In genomic region chr13:37622366-37623088, GRCm38 (mm10) we compare ENCODE assay signal across 31 mouse cellular contexts.
DNase-seq lines count a peak whose midpoint lies in the region; ATAC-seq and TF ChIP-seq lines count a peak whose summit lies in the region.
"Had no signal": no experiment of that assay in that cellular context is flagged by ENCODE, and none has a peak within 500 bp of the region (broad histone marks: within the 10 kb centered on the region; RNA-seq: fewer than 3 reads in every experiment).

No protein-coding gene starts in this region.

- H3K27me3 ChIP-seq in myocyte (ENCODE audit: control insufficient read depth, insufficient read depth, insufficient read length): no peaks in the 10 kb centered on the region
- H3K27me3 ChIP-seq: CH12.LX; embryonic facial prominence, embryonic 13.5 days; heart, embryonic 12.5 days; kidney, embryonic 15.5 days; stomach, embryonic 15.5 days had no signal

- H3ac ChIP-seq in myocyte (ENCODE audit: control insufficient read depth, insufficient read length): no peak overlapping the region

- no peak overlapping the region for H3K4me3 ChIP-seq in myocyte
- H3K4me3 ChIP-seq: embryonic facial prominence, embryonic 13.5 days; erythroblast, embryonic 14.5 days; heart, embryonic 12.5 days; hindbrain, embryonic 10.5 days; kidney, embryonic 15.5 days; limb, embryonic 10.5 days; stomach, embryonic 15.5 days had no signal

- no peak for TF ChIP-seq POLR2A in myocyte (IDR thresholded peaks at IDR 0.05; ENCODE audit: insufficient read length, low read depth)

- ATAC-seq in megakaryocyte progenitor cell, adult 5-6 weeks (replicated peaks; ENCODE audit: poor library complexity): no peak
- ATAC-seq: activated CD4-positive, CD25-positive, alpha-beta regulatory T cell, adult 4 months; forebrain, embryonic 14.5 days; hindbrain, embryonic 16.5 days; intestine, postnatal 0 days had no signal

- H3K79me2 ChIP-seq in myocyte (ENCODE audit: control insufficient read depth, insufficient read depth): no peaks in the 10 kb centered on the region

- DNase-seq in adrenal gland, adult (ENCODE audit: inconsistent age in 2 of 2, low spot score in 1 of 2): peak; percentile 31 to 81
- DNase-seq in adrenal gland, postnatal 4 days (ENCODE audit: low spot score in 2 of 2): no peak
- peak; percentile 49 for DNase-seq in lung, postnatal 36 days
- no peak for DNase-seq in lung, postnatal 25 days (ENCODE audit: low spot score)
- DNase-seq in adrenal gland, adult 8-10 months: peak; percentile 42
- DNase-seq in layer of hippocampus, adult 8-10 months (ENCODE audit: low spot score in 2 of 2): no peak
- DNase-seq: cerebellum, adult 18-20 months; cerebellum, postnatal 14 days; gastrocnemius, postnatal 10 days; heart, adult 18-20 months; heart, postnatal 10 days; kidney, postnatal 4 days; liver; lung, adult 18-20 months; lung, postnatal 4 days; thymus, postnatal 36 days had no signal

- H3K4me2 ChIP-seq in myocyte (ENCODE audit: low read depth): peak overlapping the region; percentile 25
- H3K4me2 ChIP-seq: embryonic facial prominence, embryonic 13.5 days; heart, embryonic 12.5 days; kidney, embryonic 15.5 days; stomach, embryonic 15.5 days had no signal

- H3K36me3 ChIP-seq in myocyte (ENCODE audit: control insufficient read depth, insufficient read depth): no peaks in the 10 kb centered on the region
- H3K36me3 ChIP-seq: embryonic facial prominence, embryonic 13.5 days; G1E; heart, embryonic 12.5 days; hindbrain, embryonic 10.5 days; kidney, embryonic 15.5 days; limb, embryonic 10.5 days; stomach, embryonic 15.5 days had no signal

TF ChIP-seq in myocyte, 11 proteins besides CTCF, POLR2A, EP300 and RAD21:
- TF ChIP-seq SRF (IDR thresholded peaks at IDR 0.05; ENCODE audit: control insufficient read depth, insufficient read length, low read depth): no peak
- TF ChIP-seq MYOD1 (IDR thresholded peaks at IDR 0.05; ENCODE audit: control insufficient read depth in 1 of 3, insufficient read length in 2 of 3, low read depth in 2 of 3): peak in 1 of 3 experiments; percentile 7
- peak; percentile 52 for TF ChIP-seq USF1 (IDR thresholded peaks at IDR 0.05; ENCODE audit: low read depth)
- TF ChIP-seq TCF12 (IDR thresholded peaks at IDR 0.05; ENCODE audit: insufficient read depth, poor library complexity, severe bottlenecking): peak; percentile 1

Comparison
In these comparisons a context has a peak if more than half of its experiments do, and no peak if none do; other contexts are left out.
1. DNase-seq: peak in adrenal gland, adult (2 of 2), lung, postnatal 36 days (single experiment) and adrenal gland, adult 8-10 months (single experiment); none in adrenal gland, postnatal 4 days (0 of 2), lung, postnatal 25 days (single experiment) and layer of hippocampus, adult 8-10 months (0 of 2).